Mouse (Mus musculus) limb, embryonic 14.5 days (tissue): ENCODE measurements around the gene Hdac5. TPM values are rescaled to one million over a fixed set of nuclear protein-coding genes. Genes with fewer than 3 reads are reported as not detected.

Experiments
- ATAC-seq: fragments of 200-750 bp; cut with Nextera tagmentation; 2 replicates; pipeline ENCODE4 v1.8.0; 2017; ENCODE audit warnings: low read depth, moderate number of reproducible peaks, moderate TSS enrichment; ENCODE audit not compliant: low FRiP score
- DNase-seq: peaks from one replicate; pipeline ENCODE4 v3.0.0-alpha.2; 2015; ENCODE audit warnings: low spot score
- H3K27ac ChIP-seq: fragments of 300-500 bp; sonication (generic); replicated peaks from 2 replicates; pipeline ENCODE4 v1.5.1; 2014; ENCODE audit warnings: low read depth, mild to moderate bottlenecking, low read length, moderate library complexity, mixed read lengths
- H3K27me3 ChIP-seq: fragments of 300-500 bp; sonication (generic); 2 replicates; pipeline ENCODE4 v1.6.1; 2014; ENCODE audit warnings: low read length, mixed read lengths; ENCODE audit not compliant: control insufficient read depth, insufficient read depth
- H3K36me3 ChIP-seq: fragments of 300-500 bp; sonication (generic); 2 replicates; pipeline ENCODE4 v1.6.1; 2014; ENCODE audit warnings: mild to moderate bottlenecking, low read length, moderate library complexity, mixed read lengths; ENCODE audit not compliant: control insufficient read depth, insufficient read depth
- H3K4me1 ChIP-seq: fragments of 300-500 bp; sonication (generic); 2 replicates; pipeline ENCODE4 v1.6.1; 2014; ENCODE audit warnings: antibody characterized with exemption, low read length, mixed read lengths; ENCODE audit not compliant: control insufficient read depth, insufficient read depth
- H3K4me2 ChIP-seq: fragments of 300-500 bp; sonication (generic); replicated peaks from 2 replicates; pipeline ENCODE4 v1.6.1; 2014; ENCODE audit warnings: low read depth, mild to moderate bottlenecking, low read length, moderate library complexity; ENCODE audit not compliant: severe bottlenecking
- H3K4me3 ChIP-seq: fragments of 300-500 bp; sonication (generic); replicated peaks from 2 replicates; pipeline ENCODE4 v1.5.1; 2014; ENCODE audit warnings: low read length
- H3K9ac ChIP-seq: fragments of 300-500 bp; sonication (generic); 2 replicates; pipeline ENCODE4 v1.6.1; 2014; ENCODE audit warnings: mild to moderate bottlenecking, low read depth, low read length, moderate library complexity; ENCODE audit not compliant: severe bottlenecking
- H3K9me3 ChIP-seq: fragments of 300-500 bp; sonication (generic); 2 replicates; pipeline ENCODE4 v1.6.1; 2016; ENCODE audit warnings: low read length; ENCODE audit not compliant: control insufficient read depth
- POLR2A ChIP-seq: fragments of 200-500 bp; IDR thresholded peaks from 2 replicates; pipeline ENCODE4 v1.8.0; 2012; ENCODE audit warnings: inconsistent platforms, mild to moderate bottlenecking, moderate library complexity, borderline replicate concordance; ENCODE audit not compliant: insufficient read depth, insufficient read length; ENCODE audit errors: extremely low read depth
- WGBS: fragments of 180-500 bp; shearing (Covaris S2); extraction: QIAGEN DNeasy Blood & Tissue Kit; methylation state at CpG from one replicate; pipeline ENCODE4 v1.1.7; 2014; 5-methylcytosine and 5-hydroxymethylcytosine counted together
- polyA plus RNA-seq, 2 experiments: library from polyadenylated mRNA; depleted of rRNA in 1 of 2; stranded (reverse) in 1 of 2; unstranded in 1 of 2; fragments of >200 nt; fragmentation: Nextera tagmentation in 1 of 2; extraction: Ambion mirVana in 1 of 2; gene quantifications; 2 replicates each; pipeline versions ENCODE4 v1.2.1 to v1.2.3; 2012 to 2014

Gene Hdac5
- polyA plus RNA-seq, 2 experiments: 46.7 to 86.2 TPM

- Histone ChIP-seq H3K4me2 (peak within 1 kb of the TSS; percentile 67), H3K27ac (peak within 1 kb of the TSS; percentile 21; the same call in 1 of the 2 replicates), H3K9me3 (no peaks in the 10 kb centered on the region), H3K4me3 (peak within 1 kb of the TSS; percentile 44), H3K9ac (peak within 1 kb of the TSS; percentile 52), H3K36me3 (peaks cover 19% of the 10 kb centered on the region), H3K27me3 (no peaks in the 10 kb centered on the region), H3K4me1 (peaks cover 11% of the 10 kb centered on the region)
- 0 out of 2 replicates have a peak, but pooled peaks have one; percentile 26 for TF ChIP-seq POLR2A
- ATAC-seq (peak; percentile 83), DNase-seq (peak; percentile 90)
- WGBS: 2% methylated on average over 50 of the region's 50 CpGs
Measured at GRCm38 (mm10) chr11:102189461-102190436, 40.2 kb downstream of the Hdac5 start, which contains the start of gene G6pc3. Gene G6pc3, plus strand, starts transcription at chr11:102189620.

- no peaks in the 10 kb centered on the region for H3K9me3 ChIP-seq
- H3K4me1 ChIP-seq: peaks cover 13% of the 10 kb centered on the region
- H3K27me3 ChIP-seq: no peaks in the 10 kb centered on the region
- TF ChIP-seq POLR2A: no peak
- H3K36me3 ChIP-seq: peaks cover 11% of the 10 kb centered on the region
- peak overlapping the region; percentile 44 for H3K4me3 ChIP-seq
- peak overlapping the region; percentile 52; the same call in 1 of the 2 replicates for H3K9ac ChIP-seq
- WGBS: 74% methylated on average over 6 of the region's 6 CpGs
- no peak for ATAC-seq
- peak overlapping the region; percentile 67 for H3K4me2 ChIP-seq
- H3K27ac ChIP-seq: no peak overlapping the region
- DNase-seq: no peak
Measured at GRCm38 (mm10) chr11:102188980-102189379, 41.0 kb downstream of the Hdac5 start.

- 79% methylated on average over 1 of the region's 1 CpGs for WGBS
- ATAC-seq (no peak), DNase-seq (no peak)
- no peak for TF ChIP-seq POLR2A
- no peak overlapping the region for H3K4me3 ChIP-seq
- H3K9ac ChIP-seq: no peak overlapping the region
- H3K4me2 ChIP-seq: no peak overlapping the region
- no peaks in the 10 kb centered on the region for H3K27me3 ChIP-seq
- peaks cover 16% of the 10 kb centered on the region for H3K36me3 ChIP-seq
- no peak overlapping the region for H3K27ac ChIP-seq
- H3K4me1 ChIP-seq: peaks cover 15% of the 10 kb centered on the region
- H3K9me3 ChIP-seq: no peaks in the 10 kb centered on the region
Measured at GRCm38 (mm10) chr11:102186235-102186634, 43.7 kb downstream of the Hdac5 start.

- no peaks in the 10 kb centered on the region for H3K27me3 ChIP-seq
- H3K9me3 ChIP-seq: no peaks in the 10 kb centered on the region
- H3K4me2 ChIP-seq: peak overlapping the region; percentile 62
- H3K9ac ChIP-seq: peak overlapping the region; percentile 90; the same call in 1 of the 2 replicates
- 50% methylated on average over 3 of the region's 3 CpGs for WGBS
- no peak for DNase-seq
- peaks cover 9% of the 10 kb centered on the region for H3K4me1 ChIP-seq
- H3K27ac ChIP-seq: peak overlapping the region; percentile 92; the same call in 1 of the 2 replicates
- H3K4me3 ChIP-seq: peak overlapping the region; percentile 80
- TF ChIP-seq POLR2A: no peak
- H3K36me3 ChIP-seq: peaks cover 20% of the 10 kb centered on the region
- no peak for ATAC-seq
Measured at GRCm38 (mm10) chr11:102185677-102186076, 44.3 kb downstream of the Hdac5 start.

GRCm38 (mm10) chr11:102184646-102185495 lies 45.1 kb downstream of the Hdac5 start, which contains the start of gene Lsm12:
Gene Lsm12, minus strand, starts transcription at chr11:102185296.
- Histone ChIP-seq H3K4me1 (peaks cover 4% of the 10 kb centered on the region; the same call in 1 of the 2 replicates), H3K9ac (peak within 1 kb of the TSS; percentile 90), H3K4me2 (peak within 1 kb of the TSS; percentile 62), H3K36me3 (peaks cover 26% of the 10 kb centered on the region), H3K27me3 (no peaks in the 10 kb centered on the region), H3K9me3 (no peaks in the 10 kb centered on the region), H3K27ac (peak within 1 kb of the TSS; percentile 92), H3K4me3 (peak within 1 kb of the TSS; percentile 80)
- DNase-seq: peak; percentile 90
- WGBS: under 1% methylated on average over 49 of the region's 70 CpGs
- peak; percentile 75; the same call in 1 of the 2 replicates for TF ChIP-seq POLR2A
- ATAC-seq: peak; percentile 86
